Comparison of ENCODE assay signal across 8 mouse cellular contexts in genomic region chr1:174929459-174930181, GRCm38 (mm10). TPM values are rescaled to one million over a fixed set of nuclear protein-coding genes. Genes with fewer than 3 reads are reported as not detected.
"Had no signal": no experiment of that assay in that cellular context is flagged by ENCODE, and none has a peak within 500 bp of the region (broad histone marks: within the 10 kb centered on the region; RNA-seq: fewer than 3 reads in every experiment).

No protein-coding gene starts in this region.

- DNase-seq: kidney, adult 2 months; kidney, postnatal 14 days; lung, embryonic 14.5 days; lung, postnatal 10 days; lung, postnatal 4 days; retina, postnatal 1 day; thymus, postnatal 36 days had no signal

RNA-seq across cellular contexts. Expression of gene Grem2, which starts 8.0 kb away (rescaled TPM):
- total RNA-seq: megakaryocyte, adult 5-6 weeks had no signal
